Comparison of ENCODE assay signal across 8 mouse cellular contexts in genomic region chr19:3767781-3768696, GRCm38 (mm10). TPM values are rescaled to one million over a fixed set of nuclear protein-coding genes. Genes with fewer than 3 reads are reported as not detected.
DNase-seq lines count a peak whose midpoint lies in the region; ATAC-seq lines count a peak whose summit lies in the region.

No protein-coding gene starts in this region.

- H3K9ac ChIP-seq in hindbrain, embryonic 15.5 days = peak overlapping the region; percentile 100

- H3K9me3 ChIP-seq in hindbrain, embryonic 15.5 days = no peaks in the 10 kb centered on the region

- under 1% methylated on average over 111 of the region's 111 CpGs for WGBS in hindbrain, embryonic 15.5 days

- no peaks in the 10 kb centered on the region for H3K36me3 ChIP-seq in hindbrain, embryonic 15.5 days

- peak overlapping the region; percentile 100 for H3K27ac ChIP-seq in hindbrain, embryonic 15.5 days (replicated peaks)

- H3K27me3 ChIP-seq in hindbrain, embryonic 15.5 days = no peaks in the 10 kb centered on the region

- peak overlapping the region; percentile 70 for H3K4me2 ChIP-seq in hindbrain, embryonic 15.5 days

- DNase-seq in R1 (ENCODE audit: low read depth, low spot score) = peak; percentile 92
- peak; percentile 92 to 94 for DNase-seq in cerebellum, postnatal 25 days
- DNase-seq in frontal cortex, postnatal 36 days (ENCODE audit: low spot score in 2 of 2) = peak; percentile 88 to 89
- DNase-seq in left cerebral cortex, adult 11 months (ENCODE audit: low spot score) = peak; percentile 68
- DNase-seq in lung, postnatal 36 days = peak; percentile 82
- DNase-seq in retina, embryonic 14.5 days (ENCODE audit: low spot score) = peak; percentile 94
- peak; percentile 87 for DNase-seq in thymus, postnatal 36 days

- peaks cover 31% of the 10 kb centered on the region for H3K4me1 ChIP-seq in hindbrain, embryonic 15.5 days (replicated peaks)

- H3K4me3 ChIP-seq in hindbrain, embryonic 15.5 days = peak overlapping the region; percentile 78

- peak; percentile 67 for ATAC-seq in hindbrain, embryonic 15.5 days (ENCODE audit: low FRiP score, low read depth)

RNA-seq across cellular contexts. Expression of gene Kmt5b, which starts 0.8 kb away (rescaled TPM):
- polyA plus RNA-seq in hindbrain, embryonic 15.5 days (2015; fragmentation: Nextera tagmentation; extraction: Ambion mirVana) = 44.9 and 49.3 TPM in 2 replicates

RNA-seq across cellular contexts. Expression of gene 1810055G02Rik, which starts 59.9 kb away (rescaled TPM):
- 39.3 and 41.4 TPM in 2 replicates for polyA plus RNA-seq in hindbrain, embryonic 15.5 days (2015; fragmentation: Nextera tagmentation; extraction: Ambion mirVana)

Comparison
In these comparisons a context has a peak if more than half of its experiments do, and no peak if none do; other contexts are left out.
1. Peak in every context shown above with its lines: DNase-seq, ATAC-seq, H3K4me3 ChIP-seq and H3K27ac ChIP-seq.